Mouse (Mus musculus) MEL-GATA-1-ER (cell line): ENCODE data around the gene Cd59b.
"Not testable (repeated sequence)": the region's sequence is repeated elsewhere in the genome, so short reads cannot be mapped to it uniquely, and the experiment has no call there.

Source experiments
- DNase-seq: peaks from one replicate; pipeline ENCODE4 v3.0.0-alpha.2; 2012; ENCODE audit warnings: low read depth; ENCODE audit errors: extremely low read depth

The Cd59b gene

DNA sequence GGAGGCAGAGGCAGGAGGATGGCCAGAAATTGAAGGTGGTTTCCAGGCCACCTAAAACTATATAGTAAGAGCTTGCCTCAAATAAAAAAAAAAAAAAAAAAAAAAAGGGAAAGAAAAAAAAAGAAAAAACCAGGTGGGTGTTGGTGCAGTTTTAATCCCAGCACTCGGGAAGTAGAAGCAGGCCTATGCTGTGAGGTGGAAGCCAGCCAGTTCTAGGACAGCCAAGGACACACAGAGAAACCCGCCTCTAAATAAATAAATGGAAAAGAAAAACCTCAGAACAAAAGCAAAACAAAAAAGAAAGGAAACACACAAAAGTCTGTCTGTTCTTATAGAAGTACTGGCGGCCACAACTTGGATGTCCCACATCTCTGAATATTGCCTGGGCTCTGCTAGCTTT is 45.2 kb downstream of the Cd59b start:
- DNase-seq = no peak

DNA sequence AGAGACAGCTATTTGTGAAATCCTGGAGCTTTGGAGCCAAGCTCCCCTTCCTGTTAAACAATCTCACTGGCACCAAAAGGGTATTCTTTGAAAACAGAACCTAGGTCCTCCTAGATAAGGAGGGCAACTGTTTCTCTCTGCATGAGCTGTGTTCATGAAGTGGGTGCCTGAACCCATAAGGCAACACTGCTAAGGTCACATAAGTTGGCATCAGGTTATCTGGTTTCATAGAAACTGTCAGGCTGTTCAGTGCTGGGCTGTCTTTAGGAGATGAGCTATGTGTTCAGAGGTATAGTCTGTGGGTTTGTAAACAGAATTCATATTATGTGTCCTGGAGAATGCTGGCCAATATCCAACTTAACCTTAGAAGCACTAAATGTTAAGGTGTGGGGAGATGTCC is 47.5 kb downstream of the Cd59b start:
- not testable (repeated sequence) for DNase-seq

GRCm38 (mm10) chr2:104119097-104119496 is 49.4 kb downstream of the Cd59b start:
- no peak for DNase-seq

DNA sequence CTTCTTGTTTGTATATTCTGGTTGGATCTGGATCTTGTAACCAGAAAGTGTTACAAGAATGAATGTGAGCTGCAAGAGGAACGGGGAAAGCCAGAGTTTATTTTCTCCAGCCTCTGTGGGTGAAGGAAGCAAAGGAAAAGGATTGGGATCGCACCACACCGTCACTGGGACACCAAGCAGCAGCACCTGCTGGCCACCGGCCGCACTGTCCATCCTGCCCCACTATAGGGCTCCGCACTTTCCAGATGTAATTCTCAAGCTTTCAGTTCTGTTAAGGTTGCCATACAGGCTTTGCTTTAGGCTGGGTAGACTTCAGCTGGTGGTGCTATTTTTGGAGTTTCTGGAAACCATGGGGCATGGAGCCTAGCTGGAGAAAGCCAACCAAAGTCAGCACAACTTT is 50.7 kb downstream of the Cd59b start:
- no peak for DNase-seq

GRCm38 (mm10) chr2:104121681-104122504 is 52.2 kb downstream of the Cd59b start:
- DNase-seq = peak; percentile 84

DNA sequence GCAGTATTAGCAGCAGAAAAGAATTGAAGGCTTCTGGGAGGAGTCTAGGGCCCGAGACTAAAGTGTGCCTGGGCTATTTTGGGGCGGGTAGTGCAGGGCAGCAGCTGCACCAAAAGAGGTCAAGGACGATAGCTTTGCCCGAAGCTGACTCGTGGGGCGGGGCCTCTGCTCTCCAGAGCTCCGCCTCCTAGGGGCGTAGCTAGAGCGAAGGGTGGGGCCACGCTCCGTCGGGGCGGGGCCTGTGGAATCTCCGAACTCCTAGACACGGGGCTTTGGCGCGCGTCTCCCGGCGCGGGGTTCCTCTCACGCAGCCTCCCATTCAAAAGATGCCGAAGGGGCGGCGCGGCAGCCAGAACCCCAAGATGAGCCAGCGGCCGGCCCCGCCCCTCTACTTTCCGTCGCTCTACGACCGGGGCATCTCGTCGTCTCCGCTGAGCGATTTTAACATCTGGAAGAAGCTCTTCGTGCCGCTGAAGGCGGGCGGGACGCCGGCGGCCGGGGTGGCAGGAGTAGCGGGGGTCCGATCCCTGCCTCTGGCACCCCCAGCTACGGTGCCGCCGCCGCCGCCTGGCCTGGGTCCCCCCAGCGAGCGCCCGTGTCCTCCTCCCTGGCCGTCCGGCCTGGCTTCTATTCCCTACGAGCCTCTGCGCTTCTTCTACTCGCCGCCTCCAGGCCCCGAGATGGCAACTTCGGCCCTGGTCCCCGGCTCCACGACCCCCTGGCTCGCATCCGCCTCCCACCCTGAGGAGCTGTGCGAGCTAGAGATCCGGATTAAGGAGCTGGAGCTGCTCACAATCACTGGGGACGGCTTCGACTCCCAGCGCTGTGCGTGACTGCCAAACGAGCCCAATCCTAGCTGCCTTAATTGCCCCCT is 53.1 kb downstream of the Cd59b start, which contains the start of gene A930018P22Rik:
A930018P22Rik (plus strand) TSS at position 265 of the 874 bp plus-strand sequence.
- DNase-seq = peak; percentile 70

DNA sequence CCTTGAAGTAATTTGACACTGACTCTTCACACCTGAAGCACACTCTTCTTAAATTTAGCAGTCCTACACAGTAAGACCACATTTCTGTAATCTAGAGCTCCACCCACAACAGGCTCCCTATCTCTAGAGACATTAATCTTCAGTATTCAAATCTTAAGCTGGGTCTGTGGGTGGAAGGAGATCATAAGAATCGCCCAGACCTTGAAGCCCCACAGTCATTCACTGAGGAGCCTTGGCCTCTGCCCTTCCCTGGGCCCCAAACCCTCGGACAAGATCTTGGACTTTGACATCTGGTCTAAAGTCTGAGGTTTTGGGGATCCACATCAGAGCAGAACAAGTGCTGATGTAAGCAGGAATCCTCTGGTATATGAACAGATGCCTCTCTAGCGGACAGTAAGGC is 53.9 kb downstream of the Cd59b start:
- DNase-seq = no peak

DNA sequence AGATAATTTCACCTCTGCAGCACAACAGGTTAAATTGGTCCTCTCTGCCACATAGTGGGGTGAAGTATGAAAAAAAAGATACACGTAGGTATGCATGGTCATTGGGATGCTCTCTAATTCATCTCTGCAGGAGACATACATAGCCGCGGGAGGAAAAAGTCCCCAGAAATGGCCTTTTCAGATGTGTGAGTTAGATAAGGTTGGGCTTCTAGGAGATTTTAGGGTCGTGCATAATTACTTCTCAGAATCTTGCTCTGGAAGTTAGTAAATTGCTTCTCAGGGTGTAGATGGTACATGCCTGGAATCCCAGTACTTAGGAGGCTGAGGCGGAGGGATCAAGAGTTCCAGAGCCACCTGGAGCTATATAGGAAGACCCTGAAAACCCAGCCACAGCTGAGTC is 54.4 kb downstream of the Cd59b start:
- no peak for DNase-seq

GRCm38 (mm10) chr2:104128803-104129531 is 59.3 kb downstream of the Cd59b start:
- DNase-seq = no peak

GRCm38 (mm10) chr2:104130165-104130564 is 60.5 kb downstream of the Cd59b start:
- no peak for DNase-seq

DNA sequence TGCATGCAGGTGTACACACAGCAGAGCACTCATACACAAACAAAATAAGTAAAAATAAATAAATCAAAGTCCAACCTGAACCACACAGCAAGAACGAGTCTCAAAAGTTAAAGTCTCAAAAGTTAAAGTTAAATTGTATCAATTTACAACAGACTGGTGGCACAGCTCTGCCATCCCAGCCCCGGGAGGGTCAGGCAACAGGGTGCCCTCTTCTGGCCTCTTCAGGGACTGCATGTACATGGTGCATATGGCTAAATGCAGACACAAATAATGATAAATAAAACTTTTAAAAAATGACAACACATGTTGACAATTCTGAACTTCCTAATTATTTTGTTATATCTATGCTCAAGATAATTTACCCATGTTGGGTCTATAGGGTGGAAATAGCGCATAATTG is 61.3 kb downstream of the Cd59b start:
- no peak for DNase-seq

DNA sequence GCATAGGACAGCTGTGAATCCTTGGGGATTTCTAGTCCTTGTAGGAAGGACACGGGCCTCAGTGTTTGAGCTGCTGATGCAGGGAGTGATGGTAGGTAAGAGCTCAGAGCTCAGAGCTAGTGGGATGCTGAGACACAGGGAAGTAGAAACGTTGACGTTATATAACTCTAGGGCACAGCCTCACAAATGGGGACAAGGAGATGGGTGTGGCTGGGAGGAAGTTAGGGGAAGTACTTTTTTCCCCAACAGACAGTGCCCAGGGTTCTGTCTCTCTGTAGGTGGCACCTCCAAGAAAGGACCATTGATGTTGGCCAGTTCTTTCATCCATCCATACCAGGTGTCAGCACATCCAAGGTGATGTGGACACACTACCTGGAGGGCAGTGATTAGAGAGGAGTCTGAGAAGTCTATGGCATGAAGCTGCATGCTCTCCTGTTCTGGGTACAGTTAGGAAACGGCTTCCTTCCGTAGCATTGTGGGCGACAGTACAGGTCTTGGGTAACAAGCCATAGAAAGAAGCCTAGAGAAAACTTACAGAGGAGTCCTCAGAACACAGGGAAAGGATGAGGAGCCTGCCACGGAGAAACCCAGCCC is 62.7 kb downstream of the Cd59b start:
- DNase-seq = no peak

- DNase-seq = no peak
These were observed 63.6 kb downstream of the Cd59b start for GRCm38 (mm10) chr2:104133042-104133810.

DNA sequence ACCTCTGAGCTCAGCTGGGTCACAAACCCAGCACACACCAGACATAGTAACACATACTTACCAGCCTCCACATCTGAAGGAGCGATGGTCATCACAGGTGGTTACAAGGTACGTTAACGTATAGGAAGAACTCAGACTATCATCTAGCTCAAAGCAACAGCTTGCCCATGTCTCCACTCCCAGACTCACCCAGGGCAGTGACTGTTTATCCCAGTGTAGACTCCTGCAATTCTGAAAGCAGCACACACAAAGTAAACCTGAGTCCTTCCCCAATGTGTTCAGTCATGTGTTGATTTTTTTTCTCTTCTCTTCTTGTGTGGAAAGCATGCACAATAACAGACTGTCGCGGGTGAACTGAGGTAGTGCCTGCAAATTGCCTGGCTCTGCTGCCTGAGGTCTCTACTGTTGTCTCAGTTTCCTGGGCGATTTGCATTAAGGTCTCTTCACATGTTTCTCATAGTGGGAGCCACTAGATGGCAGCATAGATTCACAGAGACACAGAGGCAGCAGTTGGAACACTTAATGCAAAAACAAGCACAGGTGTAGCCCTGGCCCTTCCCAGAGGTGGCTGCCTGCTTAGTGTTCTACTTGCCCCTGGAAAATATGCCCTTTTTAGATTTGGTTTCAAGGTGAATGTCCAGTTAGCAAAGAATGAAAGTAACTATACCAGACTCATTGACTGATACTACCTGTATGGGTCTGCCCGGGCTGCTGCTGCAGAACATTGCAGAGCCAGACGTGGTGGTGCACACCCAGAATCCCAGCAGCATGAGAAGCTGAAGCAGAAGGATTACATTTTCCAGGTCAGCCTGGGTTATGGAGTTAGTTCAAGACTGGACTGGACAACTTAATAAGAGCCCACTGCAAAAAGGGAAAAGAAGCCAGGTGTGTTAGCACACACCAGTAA is 64.8 kb downstream of the Cd59b start:
- DNase-seq = peak; percentile 60

DNA sequence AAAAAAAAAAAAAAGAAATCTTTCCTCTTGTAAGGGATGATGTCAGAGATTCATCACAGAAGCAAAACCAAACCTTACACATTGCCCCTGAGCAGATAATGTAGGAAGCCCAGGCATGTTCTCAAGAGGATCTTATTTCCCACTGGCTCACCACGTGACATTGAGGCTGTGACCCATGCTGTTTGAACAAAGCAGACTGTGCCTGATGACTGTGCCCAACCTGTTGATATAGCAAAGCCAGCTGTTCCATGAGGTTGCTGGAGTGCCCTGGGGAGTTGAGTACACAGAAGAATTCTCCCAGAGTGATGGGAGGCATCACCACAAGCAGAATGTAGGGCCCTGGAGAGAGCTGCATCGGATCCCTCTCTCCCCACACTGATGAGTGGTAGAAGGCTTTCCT is 66.3 kb downstream of the Cd59b start:
- no peak for DNase-seq
